Mouse (Mus musculus): Measurements from ENCODE around the gene Tubgcp6.

- TF ChIP-seq FLI1 (IDR thresholded peaks at IDR 0.05; ENCODE audit: low read length): no peak
- no peak for TF ChIP-seq GATA1 (IDR thresholded peaks at IDR 0.05; ENCODE audit: borderline replicate concordance, low read length)
Observed at GRCm38 (mm10) chr15:89137378-89138045, 14.6 kb upstream of the Tubgcp6 start.

Data from megakaryocyte, embryonic 14.5 days (primary cell).